Mouse (Mus musculus): Measurements from ENCODE around the gene Olfr344.

Olfr344 gene

GRCm38 (mm10) chr2:36566362-36566761, at the start of gene Olfr344:
Gene Olfr344 (plus strand): TSS chr2:36566662.
- no peak for DNase-seq

GRCm38 (mm10) chr2:36524698-36525097, 41.8 kb upstream of the Olfr344 start, which contains the start of gene Olfr342:
Gene Olfr342 (plus strand): TSS chr2:36524998.
- DNase-seq: no peak

GRCm38 (mm10) chr2:36565156-36565555, 1.3 kb upstream of the Olfr344 start:
- DNase-seq: no peak

GRCm38 (mm10) chr2:36567022-36567421, 560 bp downstream of the Olfr344 start:
- no peak for DNase-seq

GRCm38 (mm10) chr2:36567845-36568244, 1.4 kb downstream of the Olfr344 start:
- DNase-seq: no peak

All from kidney, adult 9 months (tissue).